Mouse (Mus musculus) heart, postnatal 10 days (tissue): ENCODE measurements around the gene Gipr. TPM values are rescaled to one million over a fixed set of nuclear protein-coding genes. Genes with fewer than 3 reads are reported as not detected.

Source experiments
- DNase-seq, 2 experiments: peaks; one replicate each; pipeline ENCODE4 v3.0.0; 2021
- intact Hi-C: fragments of 180-260 bp; cut with DNase I; formaldehyde crosslinking; loops from one replicate; pipeline ENCODE4 v1.15.1; 2025
- microRNA-seq, 2 experiments: library from miRNA; unstranded; fragments of <30 nt; microRNA quantifications; one replicate each; pipeline ENCODE4 v1.2.0; 2022
- total RNA-seq, 2 experiments: library from RNA; stranded (reverse); gene quantifications; 2 replicates each; pipeline ENCODE4 v1.2.3; 2021

Gipr gene
- total RNA-seq, 2 experiments from 2014 or later: 0.50 to 0.69 TPM

DNA sequence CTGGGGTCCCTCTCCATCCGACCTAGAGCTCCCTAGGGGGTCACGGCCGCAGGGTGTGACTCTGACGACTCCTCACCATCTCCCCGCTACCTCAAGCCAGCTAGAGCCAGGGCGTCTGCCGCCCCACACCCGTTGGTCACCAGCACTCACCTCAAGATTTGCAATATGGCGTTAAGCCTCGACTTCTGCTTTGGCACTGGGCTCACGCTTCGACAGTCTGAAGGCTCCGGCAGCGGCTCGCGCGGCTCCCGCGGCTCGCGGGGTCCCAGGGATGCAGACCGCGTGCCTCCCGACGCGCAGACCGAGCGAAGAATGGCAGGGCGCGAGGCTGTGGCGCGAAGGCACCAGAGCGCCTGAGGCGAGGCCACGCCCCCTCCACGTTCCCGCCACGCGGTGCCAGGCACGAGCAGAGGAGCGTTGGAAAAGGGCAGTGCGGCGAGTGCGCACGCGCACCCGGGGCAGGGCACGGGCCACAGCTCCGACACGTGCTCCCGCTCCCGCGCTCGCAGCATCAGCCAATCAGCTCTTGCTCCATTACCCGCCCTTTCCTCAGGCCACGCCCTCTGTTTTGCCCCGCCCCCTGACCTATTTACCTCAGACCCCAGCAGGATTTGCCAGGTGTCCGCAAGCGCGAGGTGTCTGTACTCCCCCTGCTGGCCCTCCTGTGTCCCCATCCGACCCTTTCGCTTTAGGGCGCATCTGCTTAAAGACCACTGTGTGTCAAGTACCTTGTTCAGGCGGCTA is 47.7 kb downstream of the Gipr start, which contains the start of gene Gm4969:
Gm4969 (minus strand) TSS at position 341 of the 744 bp plus-strand sequence.
- peak; percentile 43 to 65 for DNase-seq
- intact Hi-C loops: no loop called here

DNA sequence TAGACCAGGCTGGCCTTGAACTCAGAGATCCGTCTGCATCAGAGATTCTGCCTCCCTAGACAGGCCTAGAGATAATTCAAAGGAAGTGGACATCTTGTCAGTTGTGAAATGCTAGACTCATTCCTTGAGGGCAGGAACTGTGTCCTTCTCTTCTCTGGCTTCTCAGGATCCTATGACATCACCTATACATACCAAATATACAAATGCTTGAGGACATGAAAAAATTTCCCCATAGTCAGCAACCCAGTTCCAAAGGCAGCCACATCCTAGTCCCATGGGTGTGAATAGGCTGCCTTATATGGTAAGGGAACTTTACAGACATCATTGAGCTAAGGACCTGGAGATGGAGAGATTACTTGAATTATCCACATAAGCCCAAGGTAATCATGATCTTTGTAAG is 56.4 kb downstream of the Gipr start:
- intact Hi-C loops: no loop called here
- no peak for DNase-seq

- intact Hi-C loops: no loop called here
- DNase-seq: no peak
These were observed 58.5 kb downstream of the Gipr start for GRCm38 (mm10) chr7:19107436-19107835.

Small RNA genes lying within 50 kb of the gene (microRNA-seq; reads per million reads assigned to microRNA genes)
- gene Mir330: 314 to 481 reads per million in 2 experiments

Other genes with a start within 250 kb of the Gipr start
- gene Nova2, start 240.2 kb downstream of the Gipr start, total RNA-seq: 10 to 100 TPM in 1 of 2 experiments, 1 to 10 TPM in 1; 9.9 to 10.1 TPM
- not detected for gene Nanos2, start 178.7 kb downstream of the Gipr start, total RNA-seq
- gene Mypop, start 174.9 kb downstream of the Gipr start, total RNA-seq: 1 to 10 TPM; 1.7 to 2.4 TPM
- gene Irf2bp1, start 162.1 kb downstream of the Gipr start, total RNA-seq: 10 to 100 TPM; 24.5 to 29.5 TPM
- gene Foxa3, start 142.6 kb downstream of the Gipr start, total RNA-seq: not detected
- 10 to 100 TPM; 58.3 to 60.9 TPM for gene Sympk, start 141.8 kb downstream of the Gipr start, total RNA-seq
- not detected for gene Rsph6a, start 111.4 kb downstream of the Gipr start, total RNA-seq
- gene Dmwd, start 89.9 kb downstream of the Gipr start, total RNA-seq: 10 to 100 TPM; 48.4 to 50.7 TPM
- 100 to 1,000 TPM; 288 to 299 TPM for gene Dmpk, start 82.3 kb downstream of the Gipr start, total RNA-seq
- 10 to 100 TPM in 1 of 2 experiments, 1 to 10 TPM in 1; 7.9 to 11.2 TPM for gene Six5, start 71.5 kb downstream of the Gipr start, total RNA-seq
- under 1 TPM; 0.07 to 0.19 TPM for gene Gm4969, start 47.8 kb downstream of the Gipr start, total RNA-seq
- gene Fbxo46, start 46.3 kb downstream of the Gipr start, total RNA-seq: 1 to 10 TPM; 5.5 to 7.6 TPM
- 1 to 10 TPM; 6.4 to 8.2 TPM for gene Qpctl, start 16.8 kb downstream of the Gipr start, total RNA-seq
- gene Snrpd2, start 16.4 kb downstream of the Gipr start, total RNA-seq: 10 to 100 TPM; 77.1 to 81.0 TPM
- gene Eml2, start 10.3 kb upstream of the Gipr start, total RNA-seq: 10 to 100 TPM; 47.8 to 56.5 TPM
- gene Gpr4, start 46.4 kb upstream of the Gipr start, total RNA-seq: 10 to 100 TPM; 11.4 to 11.8 TPM
- gene Opa3, start 62.2 kb upstream of the Gipr start, total RNA-seq: 10 to 100 TPM; 53.4 to 57.7 TPM
- 10 to 100 TPM; 84.0 to 98.6 TPM for gene Vasp, start 105.7 kb upstream of the Gipr start, total RNA-seq
- gene Ppm1n, start 113.9 kb upstream of the Gipr start, total RNA-seq: under 1 TPM in 1 of 2 experiments, not detected in 1; 0.67 TPM
- gene Rtn2, start 116.5 kb upstream of the Gipr start, total RNA-seq: 10 to 100 TPM; 67.9 to 82.8 TPM
- gene Fosb, start 143.9 kb upstream of the Gipr start, total RNA-seq: under 1 TPM; 0.48 to 0.60 TPM
- gene Ercc1, start 178.7 kb upstream of the Gipr start, total RNA-seq: 10 to 100 TPM; 40.1 to 43.2 TPM
- 10 to 100 TPM in 1 of 2 experiments, 1 to 10 TPM in 1; 8.2 to 11.0 TPM for gene Cd3eap, start 193.4 kb upstream of the Gipr start, total RNA-seq
- 10 to 100 TPM; 23.1 to 40.1 TPM for gene Ppp1r13l, start 193.6 kb upstream of the Gipr start, total RNA-seq
- gene Ercc2, start 215.9 kb upstream of the Gipr start, total RNA-seq: 10 to 100 TPM; 10.3 to 12.3 TPM
- under 1 TPM; 0.26 to 0.55 TPM for gene Klc3, start 238.0 kb upstream of the Gipr start, total RNA-seq
- 1,000 to 10,000 TPM; 3,255 to 3,362 TPM for gene Ckm, start 238.6 kb upstream of the Gipr start, total RNA-seq